In genomic region chr10:88672825-88673224, GRCm38 (mm10) we compare ENCODE assay signal across 31 mouse cellular contexts. TPM values are rescaled to one million over a fixed set of nuclear protein-coding genes. Genes with fewer than 3 reads are reported as not detected.
DNase-seq lines count a peak whose midpoint lies in the region; ATAC-seq lines count a peak whose summit lies in the region.
"Had no signal": no experiment of that assay in that cellular context is flagged by ENCODE, and none has a peak within 500 bp of the region (broad histone marks: within the 10 kb centered on the region; RNA-seq: fewer than 3 reads in every experiment).

No protein-coding gene starts in this region.

- no peak overlapping the region for H3K9ac ChIP-seq in midbrain, embryonic 14.5 days (replicated peaks; ENCODE audit: low read length)
- H3K9ac ChIP-seq in midbrain, embryonic 11.5 days (ENCODE audit: low read length) = no peak overlapping the region
- H3K9ac ChIP-seq in limb, embryonic 13.5 days = no peak overlapping the region
- H3K9ac ChIP-seq: forebrain, embryonic 15.5 days; heart, embryonic 13.5 days; hindbrain, embryonic 14.5 days had no signal

- no peaks in the 10 kb centered on the region for H3K27me3 ChIP-seq in midbrain, embryonic 14.5 days (ENCODE audit: control insufficient read depth, insufficient read depth, low read length)
- H3K27me3 ChIP-seq in midbrain, embryonic 11.5 days (ENCODE audit: control insufficient read depth, insufficient read depth, low read length) = no peaks in the 10 kb centered on the region
- no peaks in the 10 kb centered on the region for H3K27me3 ChIP-seq in limb, embryonic 13.5 days
- H3K27me3 ChIP-seq: CH12.LX; forebrain, embryonic 15.5 days; heart, embryonic 13.5 days had no signal

- no peaks in the 10 kb centered on the region for H3K4me1 ChIP-seq in midbrain, embryonic 14.5 days (ENCODE audit: control insufficient read depth, insufficient read depth, low read length)
- no peaks in the 10 kb centered on the region for H3K4me1 ChIP-seq in midbrain, embryonic 11.5 days (ENCODE audit: control insufficient read depth, insufficient read depth, low read length)
- H3K4me1 ChIP-seq in limb, embryonic 13.5 days = no peaks in the 10 kb centered on the region
- H3K4me1 ChIP-seq: forebrain, embryonic 10.5 days; forebrain, embryonic 15.5 days; heart, embryonic 10.5 days; heart, embryonic 13.5 days had no signal

- H3K9me3 ChIP-seq in midbrain, embryonic 14.5 days (ENCODE audit: control insufficient read depth, low read length) = no peaks in the 10 kb centered on the region
- H3K9me3 ChIP-seq in midbrain, embryonic 11.5 days (ENCODE audit: control insufficient read depth, low read length) = no peaks in the 10 kb centered on the region
- no peaks in the 10 kb centered on the region for H3K9me3 ChIP-seq in limb, embryonic 13.5 days
- H3K9me3 ChIP-seq: forebrain, embryonic 10.5 days; forebrain, embryonic 15.5 days; heart, embryonic 10.5 days; heart, embryonic 13.5 days had no signal

- 0 out of 2 replicates have a peak, but pooled peaks have one; percentile 26 for ATAC-seq in cerebellum, adult (ENCODE audit: insufficient number of reproducible peaks, low FRiP score, low TSS enrichment)
- ATAC-seq in midbrain, embryonic 14.5 days (ENCODE audit: low FRiP score, low TSS enrichment) = 0 out of 2 replicates have a peak, but pooled peaks have one; percentile 31
- no peak for ATAC-seq in midbrain, embryonic 11.5 days (ENCODE audit: low FRiP score)
- 0 out of 2 replicates have a peak, but pooled peaks have one; percentile 28 for ATAC-seq in limb, embryonic 13.5 days (ENCODE audit: low FRiP score, low read depth)
- ATAC-seq: activated CD4-positive, CD25-positive, alpha-beta regulatory T cell, adult 4 months; forebrain, embryonic 15.5 days; hindbrain, postnatal 0 days; inflammation-experienced regulatory T-cells, adult 6 months had no signal

- WGBS in midbrain, embryonic 14.5 days = 96% methylated on average over 7 of the region's 7 CpGs
- 91% methylated on average over 7 of the region's 7 CpGs for WGBS in midbrain, embryonic 11.5 days
- WGBS in limb, embryonic 13.5 days = 90% methylated on average over 7 of the region's 7 CpGs

- no peaks in the 10 kb centered on the region for H3K36me3 ChIP-seq in midbrain, embryonic 14.5 days (ENCODE audit: control insufficient read depth, insufficient read depth, low read length)
- no peaks in the 10 kb centered on the region for H3K36me3 ChIP-seq in midbrain, embryonic 11.5 days (ENCODE audit: control insufficient read depth, insufficient read depth, low read length)
- H3K36me3 ChIP-seq in limb, embryonic 13.5 days = no peaks in the 10 kb centered on the region
- H3K36me3 ChIP-seq: forebrain, embryonic 10.5 days; forebrain, embryonic 15.5 days; heart, embryonic 10.5 days; heart, embryonic 13.5 days had no signal

- no peak overlapping the region for H3K27ac ChIP-seq in midbrain, embryonic 14.5 days (replicated peaks; ENCODE audit: low read depth, low read length)
- H3K27ac ChIP-seq in midbrain, embryonic 11.5 days (ENCODE audit: low read depth, low read length) = no peak overlapping the region
- H3K27ac ChIP-seq in limb, embryonic 13.5 days = no peak overlapping the region
- H3K27ac ChIP-seq: forebrain, embryonic 10.5 days; forebrain, embryonic 15.5 days; heart, adult 2 months; heart, embryonic 10.5 days; heart, embryonic 13.5 days; hindbrain, embryonic 14.5 days; hindbrain, postnatal 0 days had no signal

- no peak for DNase-seq in cerebellum, adult 18-20 months
- no peak for DNase-seq in midbrain, embryonic 14.5 days
- no peak for DNase-seq in midbrain, embryonic 11.5 days (ENCODE audit: low spot score, missing footprints)
- DNase-seq in CD4-positive helper T cell, adult 2 months (ENCODE audit: low read depth, low spot score) = peak; percentile 5
- no peak for DNase-seq in adipocyte (ENCODE audit: low spot score)
- DNase-seq: adrenal gland, postnatal 10 days; adrenal gland, postnatal 36 days; cerebellum, adult 11 months; cerebellum, adult 8-10 months; cerebellum, postnatal 10 days; cerebellum, postnatal 36 days; embryo, embryonic 11 days; gastrocnemius, postnatal 10 days; gastrocnemius, postnatal 36 days; heart, adult 2 months; heart, postnatal 14 days; heart, postnatal 4 days had no signal

- H3K4me2 ChIP-seq in midbrain, embryonic 14.5 days (ENCODE audit: low read length) = no peak overlapping the region
- H3K4me2 ChIP-seq in midbrain, embryonic 11.5 days = no peak overlapping the region
- H3K4me2 ChIP-seq in limb, embryonic 13.5 days (replicated peaks) = no peak overlapping the region
- H3K4me2 ChIP-seq: forebrain, embryonic 15.5 days; heart, embryonic 13.5 days; hindbrain, embryonic 14.5 days had no signal

- no peak overlapping the region for H3K4me3 ChIP-seq in midbrain, embryonic 14.5 days (replicated peaks; ENCODE audit: low read depth, low read length)
- H3K4me3 ChIP-seq in midbrain, embryonic 11.5 days (ENCODE audit: low read depth, low read length) = no peak overlapping the region
- no peak overlapping the region for H3K4me3 ChIP-seq in limb, embryonic 13.5 days
- H3K4me3 ChIP-seq: forebrain, embryonic 10.5 days; forebrain, embryonic 15.5 days; heart, adult 2 months; heart, embryonic 10.5 days; heart, embryonic 13.5 days had no signal

RNA-seq across cellular contexts. Expression of gene Spic, which starts 12.0 kb away (rescaled TPM):
- not detected in 2 replicates for polyA plus RNA-seq in midbrain, embryonic 14.5 days (2014; fragmentation: Nextera tagmentation; extraction: Ambion mirVana)
- polyA plus RNA-seq in midbrain, embryonic 11.5 days (2014; fragmentation: Nextera tagmentation; extraction: Ambion mirVana) = not detected in 2 replicates
- not detected in 2 replicates for polyA plus RNA-seq in limb, embryonic 13.5 days (2015; fragmentation: Nextera tagmentation; extraction: Ambion mirVana)
- polyA plus RNA-seq: cortical plate, adult 2 months; embryonic facial prominence, embryonic 11.5 days; forebrain, embryonic 10.5 days; forebrain, embryonic 15.5 days; heart, embryonic 10.5 days; hindbrain, embryonic 11.5 days; hindbrain, postnatal 0 days had no signal

RNA-seq across cellular contexts. Expression of gene Arl1, which starts 57.8 kb away (rescaled TPM):
- polyA plus RNA-seq in midbrain, embryonic 14.5 days (2014; fragmentation: Nextera tagmentation; extraction: Ambion mirVana) = 150 and 153 TPM in 2 replicates
- 165 and 178 TPM in 2 replicates for polyA plus RNA-seq in midbrain, embryonic 11.5 days (2014; fragmentation: Nextera tagmentation; extraction: Ambion mirVana)
- polyA plus RNA-seq in limb, embryonic 13.5 days (2015; fragmentation: Nextera tagmentation; extraction: Ambion mirVana) = 226 and 227 TPM in 2 replicates
